Mouse (Mus musculus): ENCODE data around the gene Rtkn.

The Rtkn gene

DNA sequence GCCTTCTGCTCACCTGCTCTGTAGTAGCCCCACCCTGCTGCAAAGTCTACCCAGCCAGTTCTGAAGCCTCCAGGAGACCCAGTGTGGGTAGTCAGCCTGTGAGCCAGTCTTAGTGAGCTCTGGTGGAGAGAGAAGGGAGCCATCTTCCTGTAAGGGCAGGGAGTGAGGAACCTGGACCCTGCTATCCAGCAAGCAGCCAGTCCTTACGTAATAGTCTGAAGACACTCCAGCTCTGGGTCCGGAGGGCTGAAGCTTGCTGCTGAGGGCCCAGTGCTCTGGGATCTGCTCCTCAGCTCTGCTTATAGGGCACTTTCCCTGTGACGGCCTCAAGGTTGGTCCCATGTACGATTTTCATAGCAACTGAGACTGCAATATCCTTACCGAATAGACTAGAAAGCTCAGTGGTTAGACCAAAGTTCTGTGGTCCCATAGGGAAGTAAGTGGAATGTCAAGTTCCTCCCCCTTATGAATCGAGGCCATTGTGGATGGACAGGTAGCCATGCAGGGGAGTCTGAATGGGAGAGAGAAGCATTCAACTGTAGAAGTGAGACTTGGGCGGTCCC is at the start of gene Rtkn:
Gene Rtkn, plus strand, starts transcription at position 513 of the 563 bp plus-strand sequence.
- in situ Hi-C loops (cut with MboI), result no loop called here

DNA sequence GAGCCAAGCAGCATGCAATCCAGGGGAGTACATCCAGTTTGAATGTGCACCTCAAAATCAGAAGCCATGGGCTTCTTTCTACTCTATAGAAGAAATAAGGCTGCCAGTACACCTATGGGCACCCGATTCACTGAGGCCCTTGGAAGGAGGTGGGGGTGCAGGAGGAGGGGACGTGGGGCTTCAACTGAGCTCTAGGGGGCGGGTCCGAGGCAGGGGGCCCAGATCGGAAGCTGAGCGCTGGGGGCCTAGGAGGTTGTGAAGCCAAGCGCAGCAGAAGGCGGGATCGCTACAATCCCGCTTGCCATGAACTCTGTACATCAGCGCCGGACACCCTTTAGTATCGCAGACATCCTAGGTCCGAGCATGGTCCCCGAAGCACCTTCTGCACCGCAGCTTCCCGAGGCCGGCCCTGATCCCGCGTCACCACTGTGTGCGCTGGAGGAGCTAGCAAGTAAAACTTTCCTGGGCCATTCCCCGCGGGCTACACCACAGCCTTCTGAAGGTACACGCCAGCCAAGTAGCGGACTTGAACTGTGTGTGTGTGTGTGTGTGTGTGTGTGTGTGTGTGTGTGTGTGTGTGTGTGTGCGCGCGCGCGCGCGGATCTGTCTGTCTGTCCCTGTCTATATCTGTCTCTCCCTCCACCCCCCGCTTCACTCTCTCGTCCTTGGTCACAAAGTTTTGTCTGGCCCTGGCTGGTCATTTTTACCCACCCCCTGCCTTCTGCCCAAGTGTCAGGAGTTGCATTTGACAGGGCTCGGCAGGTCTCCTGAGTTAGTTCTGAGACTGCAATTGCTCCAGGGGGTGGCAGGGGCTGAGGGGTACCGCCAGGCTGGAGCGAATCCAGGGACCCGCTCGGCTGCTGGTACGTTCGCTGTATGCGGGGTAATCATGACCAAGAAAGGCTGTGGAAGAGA is 48.9 kb upstream of the Rtkn start, which contains the start of gene Lbx2:
Gene Lbx2, plus strand, starts transcription at position 247 of the 915 bp plus-strand sequence.
- in situ Hi-C loops (cut with MboI), result no loop called here

DNA sequence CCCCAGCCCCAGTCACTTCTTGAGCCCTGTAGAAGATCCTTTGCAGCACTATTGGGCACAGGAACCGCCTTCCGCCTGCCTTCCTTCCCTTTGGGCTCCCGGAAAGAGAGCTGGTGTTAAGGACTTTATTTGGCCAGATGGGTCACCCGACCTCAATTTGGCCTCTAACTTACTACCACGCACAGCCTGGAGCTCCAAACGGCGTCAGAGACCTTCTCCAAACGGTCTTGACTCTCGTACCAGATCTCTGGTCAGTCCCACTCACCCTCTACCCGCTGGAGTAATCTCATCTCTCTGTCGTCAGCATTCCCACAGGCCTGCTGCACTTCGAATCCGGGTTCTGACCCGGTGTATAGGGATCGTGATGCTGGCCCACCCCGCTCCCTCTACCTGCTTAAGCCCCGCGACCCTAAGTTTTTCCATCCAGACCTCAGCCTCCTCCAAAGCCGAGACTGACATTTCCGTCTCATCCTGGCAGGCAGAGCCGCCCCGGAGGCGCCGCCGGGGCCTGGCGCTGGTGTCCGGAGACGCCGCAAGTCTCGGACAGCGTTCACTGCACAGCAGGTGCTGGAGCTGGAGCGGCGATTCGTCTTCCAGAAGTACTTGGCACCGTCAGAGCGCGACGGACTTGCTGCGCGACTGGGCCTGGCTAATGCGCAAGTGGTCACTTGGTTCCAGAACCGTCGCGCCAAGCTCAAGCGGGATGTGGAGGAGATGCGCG is 47.9 kb upstream of the Rtkn start:
- in situ Hi-C loops (cut with MboI), result no loop called here

DNA sequence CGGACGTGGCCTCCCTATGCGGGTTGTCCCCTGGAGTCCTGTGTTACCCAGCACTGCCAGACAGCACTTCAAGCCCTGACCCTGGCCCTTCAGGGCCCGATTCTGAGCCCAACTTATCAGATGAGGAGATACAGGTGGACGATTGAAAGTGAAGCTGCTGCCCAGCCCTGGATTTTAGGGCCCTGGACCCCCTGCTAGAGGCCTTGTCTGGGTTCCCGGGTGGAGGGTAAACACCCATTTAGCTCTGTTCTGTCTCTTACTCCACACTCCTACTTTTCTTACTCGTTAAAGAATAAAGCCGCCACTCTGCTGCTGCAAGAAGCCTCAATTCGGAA is 47.4 kb upstream of the Rtkn start:
- in situ Hi-C loops (cut with MboI), result no loop called here

DNA sequence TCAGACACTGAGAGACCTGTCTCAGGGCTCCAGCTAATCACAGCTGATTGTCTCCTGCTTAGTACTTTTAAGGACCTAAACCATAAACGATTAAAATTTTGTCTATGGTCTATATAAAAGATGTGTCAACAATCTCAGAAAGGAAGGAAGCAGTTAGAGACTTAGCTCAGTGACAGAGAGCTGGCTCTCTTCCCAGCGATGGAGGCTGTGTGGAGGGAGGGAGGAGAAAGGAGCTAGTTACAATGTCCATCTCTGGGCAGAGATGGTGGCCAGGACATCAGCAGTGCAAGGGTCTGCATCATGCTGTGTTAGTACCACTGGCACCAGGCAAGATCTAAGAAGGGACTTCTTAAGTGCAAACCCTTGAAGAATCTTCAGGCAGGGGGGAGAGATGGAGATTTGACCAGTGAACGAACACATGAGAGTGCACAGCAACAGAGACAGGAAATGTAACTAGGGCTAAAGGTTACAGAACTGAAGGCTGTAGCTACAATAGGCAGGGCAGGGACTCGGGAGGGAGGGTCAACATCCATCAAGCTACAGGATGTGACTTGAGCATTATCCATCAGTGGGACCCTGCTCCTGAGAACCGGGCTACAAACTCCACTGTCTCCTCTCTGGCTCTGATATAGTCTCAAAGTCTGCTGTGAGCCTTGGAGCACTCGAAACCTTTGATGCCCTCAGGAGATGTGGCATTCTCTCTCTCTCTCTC is 42.7 kb upstream of the Rtkn start:
- in situ Hi-C loops (cut with MboI), result no loop called here

DNA sequence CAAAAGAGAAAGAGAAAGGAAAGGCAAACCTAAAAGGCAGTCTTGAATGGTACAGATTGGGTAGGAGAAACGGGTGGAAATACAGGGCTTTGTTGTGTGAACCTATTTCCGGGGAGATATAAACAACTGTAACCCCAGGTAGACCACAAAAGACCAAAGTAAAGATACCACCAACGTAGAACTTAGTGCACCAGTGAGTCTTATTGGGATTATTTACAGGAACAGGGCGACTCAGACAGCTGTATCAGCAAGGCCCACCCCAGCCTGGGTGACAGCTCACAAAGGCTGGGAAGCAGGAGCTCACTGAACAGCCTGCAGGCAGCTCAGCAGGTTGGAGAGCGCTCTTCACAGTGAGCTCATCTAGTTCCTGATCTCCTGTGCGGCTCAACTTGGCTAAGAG is 39.3 kb upstream of the Rtkn start:
- in situ Hi-C loops (cut with MboI), result no loop called here

DNA sequence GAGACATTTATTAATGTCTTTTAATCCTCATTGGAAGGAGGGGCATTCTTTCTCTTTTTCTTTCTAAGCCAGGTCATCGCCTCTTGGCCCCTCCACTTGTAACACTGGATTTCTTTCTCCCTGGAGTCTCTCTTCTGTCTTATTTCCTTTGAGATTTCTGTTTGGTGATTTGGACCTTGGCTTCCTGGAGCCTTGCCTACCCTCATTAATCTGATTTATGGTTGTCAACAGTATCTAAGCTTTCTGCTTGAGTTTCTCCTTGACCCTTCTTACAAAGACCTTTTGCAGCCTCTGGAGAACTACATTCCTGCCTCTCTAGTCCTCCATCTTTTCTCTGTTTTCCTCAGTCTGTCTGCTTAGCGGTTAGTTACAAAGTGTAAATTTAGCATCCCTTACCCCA is 36.9 kb upstream of the Rtkn start:
- in situ Hi-C loops (cut with MboI), result no loop called here

DNA sequence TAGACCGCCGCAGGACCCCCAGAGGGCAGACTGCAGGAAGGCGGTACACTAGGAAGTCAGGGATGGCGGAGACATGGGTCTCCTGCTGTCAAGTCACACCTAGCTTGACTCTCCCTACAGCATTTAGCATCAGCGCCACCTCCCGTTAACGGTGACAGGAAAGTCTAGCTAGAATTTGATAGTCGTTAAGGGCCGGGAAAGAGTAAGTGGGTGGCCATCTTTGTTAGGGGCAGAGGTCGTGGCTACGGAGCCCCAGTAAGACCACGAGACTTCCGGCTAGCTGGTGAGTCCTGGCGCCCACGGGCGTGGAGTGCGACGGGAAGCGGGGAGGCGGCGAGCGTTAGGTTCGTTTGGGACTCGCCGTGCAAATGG is 34.0 kb upstream of the Rtkn start, which contains the start of the genes Ccdc142 and Gm42688:
Gene Ccdc142, plus strand, starts transcription at position 286 of the 372 bp plus-strand sequence.
Gene Gm42688, plus strand, starts transcription at position 302 of the 372 bp plus-strand sequence.
- in situ Hi-C loops (cut with MboI), result no loop called here

DNA sequence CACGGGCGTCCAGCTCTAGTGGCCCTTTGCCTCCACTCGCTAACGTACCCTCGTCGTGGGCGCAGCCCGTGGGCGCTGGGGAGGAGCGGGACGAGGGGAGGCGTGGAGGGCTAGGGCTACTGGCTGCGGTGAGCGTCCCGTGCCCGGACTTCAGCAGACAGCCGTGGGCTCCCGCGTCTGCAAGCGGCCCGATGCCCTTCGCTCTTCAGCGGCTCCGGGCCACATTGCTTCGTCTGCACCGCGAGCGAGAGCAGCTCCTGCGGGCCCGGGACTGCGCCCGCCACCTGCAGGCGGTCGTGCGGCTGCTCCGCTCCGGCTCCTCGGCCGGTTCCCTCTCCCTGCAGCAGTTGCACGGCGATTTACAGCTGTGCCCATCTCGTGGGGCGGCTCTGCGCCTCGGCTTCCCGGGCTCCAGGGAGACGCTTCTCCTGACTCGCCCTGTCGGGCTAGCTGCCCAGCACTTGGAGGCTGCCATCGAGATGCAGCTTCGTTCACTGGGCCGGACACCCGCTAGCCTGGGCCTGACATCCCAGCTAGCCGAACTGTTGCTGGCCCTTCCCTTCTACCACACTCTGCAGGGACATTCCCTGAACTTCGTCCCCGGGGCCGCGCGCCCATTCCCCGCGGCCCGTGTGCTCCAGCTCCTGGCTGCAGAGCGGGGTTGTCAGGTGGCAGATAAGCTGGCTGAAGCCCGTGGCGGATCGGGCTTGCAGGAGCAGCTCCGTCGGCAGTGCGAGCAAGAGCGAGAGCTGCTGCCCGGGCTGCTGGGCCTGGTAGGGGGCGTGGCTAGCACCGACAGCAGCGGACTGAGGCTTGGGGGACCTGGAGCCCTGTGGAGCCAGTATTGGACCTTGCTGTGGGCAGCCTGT is 33.3 kb upstream of the Rtkn start:
- in situ Hi-C loops (cut with MboI), result no loop called here

DNA sequence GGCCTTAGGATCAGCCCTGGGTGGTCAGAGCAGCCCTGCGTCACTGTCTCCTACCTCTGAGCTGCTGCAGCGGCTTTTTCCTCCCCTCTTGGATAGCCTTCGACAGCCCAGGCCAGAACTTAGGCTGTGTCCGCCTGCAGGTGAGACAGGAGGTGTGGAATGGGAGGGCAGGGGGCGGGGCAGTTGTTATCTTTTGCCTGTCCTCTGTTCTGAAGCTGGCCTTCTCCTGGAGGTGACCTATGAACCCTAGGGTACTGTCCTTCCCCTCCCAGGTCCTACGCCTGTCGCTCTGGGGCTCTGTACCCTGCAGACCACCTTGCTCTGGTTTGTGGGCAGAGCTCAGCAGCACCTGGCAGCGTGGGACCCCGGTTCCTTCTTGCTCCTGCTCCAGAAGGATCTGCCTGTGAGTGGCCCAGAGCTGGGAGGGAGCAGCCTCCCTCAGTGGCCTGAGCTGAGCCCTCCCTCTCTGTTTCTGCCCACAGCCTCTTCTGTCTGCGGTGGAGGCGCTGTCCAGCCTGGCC is 32.1 kb upstream of the Rtkn start:
- in situ Hi-C loops (cut with MboI), result no loop called here

DNA sequence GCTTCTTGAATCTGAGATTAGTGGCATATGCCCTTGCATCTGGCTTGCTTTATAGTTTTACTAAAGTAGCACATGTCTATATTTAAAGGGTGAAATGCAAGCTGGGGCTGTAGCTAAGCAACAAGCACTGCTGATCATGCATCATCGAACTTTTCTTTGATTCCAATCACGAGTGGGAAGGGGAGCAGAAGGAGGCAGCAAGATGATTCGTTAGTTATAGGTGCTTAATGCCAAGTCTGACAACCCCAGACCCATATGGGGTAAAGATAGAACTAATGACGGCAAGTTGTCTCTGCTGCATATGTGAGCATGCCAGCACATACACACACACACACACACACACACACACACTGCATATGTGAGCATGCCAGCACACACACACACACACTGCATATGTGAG is 31.1 kb upstream of the Rtkn start:
- in situ Hi-C loops (cut with MboI), result no loop called here

DNA sequence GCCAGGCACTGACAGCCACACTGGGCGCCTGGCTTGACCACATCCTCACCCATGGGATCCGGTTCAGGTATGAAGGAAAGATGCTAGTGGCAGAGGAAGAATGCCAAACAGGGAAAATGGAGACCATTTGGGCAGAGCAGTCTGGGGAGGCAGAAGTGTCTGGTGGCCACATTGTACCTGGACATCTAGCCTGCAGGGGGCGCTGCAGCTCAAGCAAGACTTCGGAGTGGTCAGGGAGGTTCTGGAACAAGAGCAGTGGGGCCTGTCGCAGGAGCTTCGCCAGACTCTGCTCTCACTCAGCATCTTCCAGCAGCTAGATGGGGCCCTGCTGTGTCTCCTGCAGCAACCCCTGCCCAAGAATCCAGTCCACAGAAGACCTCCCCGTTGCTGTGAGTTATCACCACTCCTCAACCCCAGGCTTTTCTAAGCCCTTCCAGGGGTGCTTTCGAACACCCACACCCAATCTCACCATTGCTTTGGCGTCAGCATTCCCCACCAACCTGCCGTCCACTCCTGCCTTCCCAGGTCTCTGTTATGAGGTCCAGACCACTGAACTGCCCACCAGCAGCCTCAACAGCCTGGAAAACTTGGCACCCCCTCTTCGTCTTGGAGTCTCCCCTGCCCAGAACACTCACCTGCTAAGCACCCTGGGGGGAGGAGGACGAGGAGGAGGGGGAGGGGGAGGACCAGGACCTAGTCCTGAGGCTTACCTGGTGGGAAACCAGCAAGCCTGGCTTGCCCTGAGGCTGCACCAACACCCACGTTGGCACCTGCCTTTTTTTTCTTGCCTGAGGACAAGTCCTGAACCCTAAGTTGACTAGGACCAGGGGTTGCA is 27.5 kb upstream of the Rtkn start:
- in situ Hi-C loops (cut with MboI), result no loop called here

DNA sequence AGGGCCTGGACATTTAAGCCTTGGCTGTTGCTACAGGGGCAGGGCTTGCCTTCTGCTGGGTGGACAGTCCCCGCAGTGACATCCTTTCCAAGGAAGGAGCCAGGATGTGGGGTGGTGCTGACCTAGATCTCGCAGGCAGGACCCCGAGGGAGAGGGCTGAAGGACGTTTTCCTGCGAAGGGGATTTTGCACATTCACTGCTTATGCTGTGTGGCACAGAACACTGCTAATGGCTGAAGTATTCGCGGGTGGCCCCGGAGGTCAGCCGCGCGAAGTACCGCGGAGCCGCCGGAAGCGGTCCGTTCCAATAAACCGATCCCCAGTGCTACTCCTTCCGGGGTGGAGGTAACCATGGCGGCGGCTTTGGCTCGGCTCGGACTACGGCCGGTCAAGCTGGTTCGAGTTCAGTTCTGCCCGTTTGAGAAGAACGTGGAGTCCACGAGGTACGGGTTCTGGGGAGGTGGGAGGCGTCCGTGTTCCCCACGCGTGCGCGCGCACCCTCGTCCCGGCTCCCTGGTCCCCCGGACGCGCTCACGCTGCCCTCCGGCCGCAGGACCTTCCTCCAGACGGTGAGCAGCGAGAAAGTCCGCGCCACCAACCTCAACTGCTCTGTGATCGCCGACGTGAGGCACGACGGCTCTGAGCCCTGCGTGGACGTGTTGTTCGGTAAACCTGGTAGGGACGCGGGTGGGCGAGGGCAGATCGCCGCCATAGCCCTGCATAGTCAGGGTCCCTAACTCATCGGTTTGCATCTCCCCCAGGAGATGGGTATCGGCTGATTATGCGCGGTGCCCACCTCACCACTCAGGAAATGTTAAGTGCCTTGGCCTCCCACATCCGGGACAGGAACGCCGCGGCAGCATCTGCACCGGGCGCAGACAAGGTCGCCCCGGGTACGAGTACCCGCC is 26.2 kb upstream of the Rtkn start, which contains the start of gene Mrpl53:
Gene Mrpl53, plus strand, starts transcription at position 279 of the 907 bp plus-strand sequence.
- in situ Hi-C loops (cut with MboI), result no loop called here

DNA sequence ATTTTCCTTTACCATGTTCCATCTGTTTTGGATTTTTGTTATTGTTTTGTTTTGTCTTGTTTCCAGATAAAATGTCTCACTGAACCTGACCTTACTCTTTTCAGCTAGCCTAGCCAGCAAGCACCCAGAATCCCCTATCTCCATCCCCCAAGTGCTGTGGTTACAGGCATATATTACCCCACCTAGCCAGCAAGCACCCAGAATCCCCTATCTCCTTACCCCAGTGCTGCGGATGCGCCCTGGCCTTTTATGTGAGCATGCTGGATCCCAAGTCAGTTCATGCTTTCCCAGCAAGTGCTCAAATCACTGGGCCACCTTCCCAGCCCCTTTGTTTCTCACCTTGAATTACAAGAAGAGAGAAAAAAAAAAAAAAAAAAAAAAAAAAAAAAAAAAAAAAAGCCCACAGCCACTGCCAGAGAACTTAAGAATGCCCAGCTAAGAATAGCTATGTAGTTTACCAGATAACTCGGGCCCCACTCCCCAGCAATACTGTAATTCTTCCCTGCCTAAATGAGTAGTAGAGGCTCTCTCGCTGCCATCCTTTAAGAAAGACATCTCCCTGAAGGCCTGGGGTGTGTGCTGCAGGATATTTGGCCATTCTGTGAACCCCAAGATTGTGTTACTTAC is 23.6 kb upstream of the Rtkn start:
- in situ Hi-C loops (cut with MboI), result no loop called here

DNA sequence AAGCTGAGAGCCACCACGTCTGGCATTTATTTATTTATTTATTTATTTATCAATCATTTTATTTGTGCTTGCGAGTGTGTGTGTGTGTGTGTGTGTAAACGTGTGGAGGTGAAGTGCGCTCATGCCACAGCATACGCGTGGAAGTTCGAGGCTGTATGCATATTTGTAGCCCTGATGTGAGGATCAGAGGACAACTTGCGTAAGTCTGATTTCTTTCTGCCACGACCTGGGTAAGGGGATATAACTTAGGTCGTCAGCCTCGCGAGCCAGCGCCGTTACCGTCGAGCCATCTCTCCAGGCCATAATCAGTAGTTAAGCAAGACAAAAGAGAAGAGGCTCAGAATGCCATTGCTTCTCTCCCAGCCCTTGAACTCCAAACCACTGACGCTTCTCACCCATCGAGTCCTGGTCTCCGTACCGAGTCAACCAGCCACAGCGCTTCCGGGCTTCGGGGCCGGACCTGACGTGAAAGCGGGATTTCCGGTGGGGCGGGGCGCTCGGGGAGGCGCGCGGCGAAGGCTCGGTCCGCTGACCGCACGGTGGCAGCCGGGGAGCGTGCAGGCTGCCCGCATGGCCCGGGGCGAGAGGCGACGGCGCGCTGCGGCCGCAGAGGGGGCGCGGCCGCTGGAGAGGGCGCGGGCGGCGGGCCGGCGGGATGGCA is 20.1 kb upstream of the Rtkn start, which contains the start of gene Mogs:
Gene Mogs, plus strand, starts transcription at position 486 of the 661 bp plus-strand sequence.
- in situ Hi-C loops (cut with MboI), result no loop called here

DNA sequence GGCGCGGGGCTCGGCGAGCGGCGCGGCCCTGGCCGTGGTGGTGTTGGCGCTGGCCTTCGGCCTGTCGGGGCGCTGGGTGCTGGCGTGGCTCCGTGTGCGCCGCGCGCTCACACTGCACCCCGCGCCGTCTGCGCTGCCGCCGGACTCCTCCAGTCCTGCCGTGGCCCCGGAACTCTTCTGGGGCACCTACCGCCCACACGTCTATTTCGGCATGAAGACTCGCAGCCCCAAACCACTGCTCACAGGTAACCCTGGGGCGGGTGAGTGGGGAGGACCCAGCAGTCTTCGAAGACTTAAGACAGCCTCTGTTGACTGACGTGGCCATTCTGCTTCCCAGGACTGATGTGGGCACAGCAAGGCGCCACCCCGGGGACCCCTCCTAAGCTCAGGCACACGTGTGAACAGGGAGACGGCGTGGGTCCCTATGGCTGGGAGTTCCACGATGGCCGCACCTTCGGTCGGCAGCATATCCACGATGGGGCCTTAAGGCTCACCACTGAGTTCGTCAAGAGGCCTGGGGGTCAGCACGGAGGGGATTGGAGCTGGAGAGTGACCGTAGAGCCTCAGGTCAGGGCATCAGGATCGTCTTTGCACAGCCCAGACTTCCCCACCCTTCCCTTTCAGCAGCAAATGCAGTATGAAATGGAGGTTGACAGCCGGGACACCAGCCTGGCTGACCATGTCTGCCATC is 19.4 kb upstream of the Rtkn start:
- in situ Hi-C loops (cut with MboI), result no loop called here

Measured in mature B cell (primary cell).